Mouse (Mus musculus): Measurements from ENCODE around the gene Cacnb2.
"Not testable (repeated sequence)": the region's sequence is repeated elsewhere in the genome, so short reads cannot be mapped to it uniquely, and the experiment has no call there.

Cacnb2 gene

DNA sequence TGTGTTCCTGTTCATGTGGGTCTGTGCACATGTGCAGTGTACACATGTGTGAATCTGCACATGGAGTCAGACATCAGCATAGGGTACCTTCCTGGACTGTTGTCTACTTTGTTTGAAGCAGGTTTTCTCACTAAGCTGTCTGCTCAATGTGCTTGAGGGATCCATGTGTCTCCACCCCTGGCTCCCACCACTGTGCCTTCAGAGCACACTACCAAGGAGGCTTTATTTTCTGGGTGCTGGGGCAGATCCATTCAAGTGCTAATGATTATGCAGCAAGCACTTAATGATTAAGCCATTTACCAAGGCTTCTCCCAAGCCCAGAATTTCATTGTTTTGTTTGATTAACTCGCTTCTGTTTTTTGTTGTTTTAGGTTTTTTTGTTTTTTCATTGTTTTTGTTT lies 62.3 kb downstream of the Cacnb2 start:
- no peak for DNase-seq

DNA sequence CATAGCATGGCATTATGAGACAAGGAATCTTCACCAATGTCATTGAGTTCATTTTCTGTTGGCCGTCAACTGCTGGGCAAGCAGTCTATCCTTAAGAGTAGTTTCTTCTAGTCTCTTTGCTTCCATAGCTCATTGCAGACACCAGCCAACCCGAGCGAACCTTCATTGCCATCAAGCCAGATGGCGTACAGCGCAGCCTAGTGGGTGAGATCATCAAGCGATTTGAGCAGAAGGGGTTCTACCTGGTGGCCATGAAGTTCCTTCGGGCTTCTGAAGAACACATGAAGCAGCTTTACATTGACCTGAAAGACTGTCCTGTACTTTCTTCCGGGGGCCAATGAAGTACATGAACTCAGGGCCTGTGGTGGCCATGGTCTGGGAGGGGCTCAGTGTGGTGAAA lies 69.2 kb downstream of the Cacnb2 start:
- no peak for DNase-seq

DNA sequence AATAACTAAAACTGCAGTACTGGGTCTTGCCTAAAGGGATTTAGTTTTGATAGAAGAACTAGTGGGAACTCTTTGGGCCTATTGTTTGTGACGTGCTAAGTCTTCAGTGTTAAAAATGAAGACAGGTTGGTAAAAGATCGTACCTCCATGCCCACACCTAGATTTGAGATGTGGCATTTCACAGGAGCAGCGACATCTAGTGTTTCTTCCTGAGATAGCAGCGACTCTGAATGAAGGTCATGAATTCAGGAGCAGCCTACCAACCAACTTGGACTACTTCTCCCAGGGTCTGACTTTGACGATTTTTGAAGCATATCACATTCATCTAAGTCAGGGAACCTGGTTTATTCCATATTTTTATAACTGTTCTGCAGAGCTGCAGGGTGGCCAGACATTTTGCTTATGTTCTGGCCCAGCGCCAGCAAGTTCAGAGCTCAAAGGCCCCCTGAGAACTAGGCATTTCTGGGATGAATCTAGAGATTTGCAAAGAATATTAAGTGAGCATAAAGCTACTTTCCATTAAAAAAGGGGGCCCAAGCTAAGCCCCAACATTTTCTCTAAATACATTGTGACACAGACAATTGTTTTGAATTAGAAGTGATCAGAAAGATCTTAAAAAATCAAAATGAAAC lies 74.1 kb downstream of the Cacnb2 start:
- peak; percentile 10 for DNase-seq

DNA sequence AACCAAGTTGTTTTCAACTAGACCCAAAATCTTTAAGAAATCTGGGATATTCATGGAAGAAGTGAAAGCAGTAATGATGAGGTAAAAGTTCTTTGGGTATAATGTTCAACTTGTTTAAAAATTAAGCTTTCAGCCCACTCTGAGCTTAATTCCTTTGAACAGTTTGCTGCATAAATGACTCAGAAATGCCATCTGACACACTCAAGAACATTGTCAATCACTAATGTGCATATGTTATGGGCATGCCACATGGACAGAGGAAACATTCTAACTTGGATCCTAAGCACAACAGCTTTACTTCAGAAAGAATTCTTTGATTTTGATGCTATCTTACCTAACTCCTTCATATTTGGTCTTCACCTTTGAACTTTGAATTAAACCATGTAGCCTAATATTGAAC lies 81.3 kb downstream of the Cacnb2 start:
- no peak for DNase-seq

DNA sequence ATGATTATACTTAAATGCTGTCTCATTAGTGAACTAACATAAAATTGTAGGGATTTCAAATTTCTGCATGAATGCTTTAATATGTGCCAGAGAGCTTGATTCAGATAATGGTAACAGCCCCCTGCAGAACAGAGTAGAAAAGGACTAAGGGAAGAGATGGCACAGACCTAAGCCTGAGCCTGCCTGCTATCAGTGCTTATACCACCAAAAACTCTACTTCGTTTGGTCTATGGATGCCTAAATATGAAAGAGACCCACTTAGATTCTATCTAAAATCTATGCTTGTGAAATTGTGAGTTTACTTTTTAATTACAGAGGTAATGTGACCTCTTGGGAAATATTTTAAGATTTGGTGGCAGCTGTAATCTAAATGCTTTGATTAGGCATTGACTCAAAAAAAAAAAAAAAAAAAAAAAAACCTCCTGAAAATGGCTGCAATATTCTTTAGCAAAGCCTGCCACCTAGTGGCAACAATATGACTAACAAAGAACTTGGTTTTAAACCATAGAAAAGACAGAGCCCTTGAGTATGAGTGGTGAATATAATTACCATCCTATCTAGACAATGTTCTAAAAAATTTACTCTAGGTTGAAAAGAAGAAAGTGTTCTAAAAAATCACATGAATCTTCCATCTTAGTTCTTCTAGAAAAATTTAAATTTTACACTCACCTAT lies 100.2 kb downstream of the Cacnb2 start:
- DNase-seq = no peak

DNA sequence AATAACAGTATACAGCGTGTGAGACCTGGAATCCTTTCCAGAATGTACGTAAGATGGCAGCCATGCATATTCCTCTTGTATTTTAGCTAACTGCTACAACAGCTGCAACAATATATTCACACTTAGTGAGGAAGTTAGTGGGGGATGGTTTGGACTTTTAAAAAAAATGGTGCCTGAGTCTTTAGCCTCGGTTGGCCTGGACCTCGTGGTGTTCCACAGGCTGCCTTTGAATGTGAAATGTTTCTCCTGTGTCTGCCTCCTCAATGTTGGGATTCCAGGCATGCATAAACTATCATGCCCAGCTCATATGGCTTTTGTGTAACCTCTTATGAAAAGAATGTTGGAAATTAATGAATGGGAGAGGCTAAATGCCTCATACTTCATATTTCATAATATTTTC lies 100.8 kb downstream of the Cacnb2 start:
- DNase-seq = no peak

DNA sequence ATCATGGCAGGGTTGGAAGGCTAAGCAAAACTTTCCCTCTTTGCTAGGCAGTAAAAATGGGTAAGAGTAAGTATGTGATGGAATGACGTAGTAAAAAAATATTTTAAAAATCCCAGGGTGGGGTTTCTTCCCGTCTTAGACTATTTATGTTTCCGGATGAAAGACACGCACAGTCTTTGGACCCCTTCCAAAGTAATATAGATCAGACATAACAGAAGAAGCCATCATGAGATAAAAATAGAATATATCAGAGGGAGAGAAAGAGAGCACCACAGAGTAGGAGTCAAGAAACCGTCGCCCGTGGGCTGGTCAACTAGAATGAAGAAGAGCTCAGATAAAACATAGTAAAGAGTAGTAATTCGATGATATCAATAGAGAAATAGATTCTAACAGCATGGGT lies 107.4 kb downstream of the Cacnb2 start:
- no peak for DNase-seq

DNA sequence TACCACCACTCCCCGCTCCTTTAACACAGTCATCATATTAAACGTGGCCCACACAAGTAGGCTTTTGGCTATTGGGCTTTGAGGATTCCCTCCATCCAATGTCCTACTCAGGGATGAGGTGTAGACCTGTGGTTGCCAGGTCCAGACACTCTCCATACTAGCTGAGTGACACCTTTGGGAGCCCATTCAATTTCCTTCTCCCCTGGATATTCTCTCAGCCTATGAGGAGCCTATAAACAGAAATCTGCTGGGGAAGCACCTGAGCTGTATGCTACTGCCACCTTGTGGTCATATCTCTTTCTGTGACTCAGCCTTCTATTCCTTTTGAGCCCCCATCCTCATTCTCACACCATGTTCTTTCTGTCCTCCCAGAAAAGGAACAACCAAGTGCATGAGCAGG lies 108.9 kb downstream of the Cacnb2 start:
- no peak for DNase-seq

DNA sequence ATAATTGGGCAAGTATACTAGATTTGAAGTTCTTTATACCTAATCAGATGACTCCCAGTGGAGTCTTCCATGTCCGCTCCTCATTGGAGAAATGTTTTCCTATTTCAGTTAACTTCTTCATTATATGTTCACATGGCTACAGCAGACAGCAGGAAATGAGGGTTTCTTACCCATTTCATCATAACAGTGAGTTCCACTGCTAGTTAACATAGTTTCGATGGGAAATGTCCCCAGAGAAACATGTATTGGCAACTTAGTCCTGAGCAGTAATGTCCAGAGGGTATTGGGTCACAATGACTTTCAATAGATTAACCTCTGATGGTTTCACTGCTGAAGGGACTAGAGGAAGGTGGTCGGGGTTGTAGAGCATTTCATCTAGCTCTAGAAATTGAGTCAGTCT lies 110.2 kb downstream of the Cacnb2 start:
- DNase-seq = no peak

DNA sequence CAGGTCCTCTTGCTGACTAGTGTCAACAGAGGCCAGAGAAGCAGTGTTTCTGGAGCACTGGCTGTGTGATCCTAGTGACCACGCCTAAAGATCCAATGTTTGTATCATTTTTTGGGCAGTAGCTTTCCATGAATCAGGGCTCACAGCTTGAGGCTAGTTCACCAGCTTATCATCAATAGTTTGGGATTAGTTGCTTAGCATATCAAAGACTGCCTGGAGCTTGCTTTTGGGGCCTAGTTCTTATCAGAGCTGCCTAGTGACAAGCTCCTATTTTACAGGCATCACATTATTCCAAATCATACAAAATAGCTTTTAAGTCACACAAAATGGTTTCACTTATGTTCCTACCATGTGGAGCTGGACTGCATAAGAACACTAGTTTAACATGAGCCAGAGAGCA lies 113.8 kb downstream of the Cacnb2 start:
- DNase-seq = no peak

DNA sequence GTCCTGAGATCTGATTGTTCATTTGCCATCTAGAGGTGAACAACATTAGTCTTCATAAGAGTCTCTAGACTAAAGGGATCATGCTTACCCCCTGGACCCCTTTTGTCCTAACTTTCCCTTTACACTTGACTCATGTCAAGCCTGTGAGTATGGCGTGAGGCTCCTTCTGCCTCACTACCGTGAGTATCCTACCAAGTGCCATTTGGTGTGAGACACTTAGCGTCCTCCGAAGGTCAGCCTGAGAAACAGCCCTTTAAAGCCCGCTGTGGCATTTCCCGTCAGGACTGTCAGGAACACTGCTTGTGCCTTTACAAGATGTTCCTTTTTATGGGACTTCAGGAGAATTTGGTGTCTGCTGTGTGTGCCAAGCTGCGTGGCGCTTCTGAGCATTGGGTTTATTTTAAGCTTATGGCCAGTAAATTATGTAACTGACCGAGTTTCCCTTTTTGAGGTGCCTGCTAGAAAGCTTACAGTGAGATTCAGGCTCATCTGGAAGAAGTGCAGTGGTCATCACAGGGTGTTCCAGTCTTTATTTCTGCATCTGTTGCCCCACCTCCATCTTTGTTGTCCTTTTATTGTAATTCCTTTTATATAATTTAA lies 116.3 kb downstream of the Cacnb2 start:
- DNase-seq = no peak

DNA sequence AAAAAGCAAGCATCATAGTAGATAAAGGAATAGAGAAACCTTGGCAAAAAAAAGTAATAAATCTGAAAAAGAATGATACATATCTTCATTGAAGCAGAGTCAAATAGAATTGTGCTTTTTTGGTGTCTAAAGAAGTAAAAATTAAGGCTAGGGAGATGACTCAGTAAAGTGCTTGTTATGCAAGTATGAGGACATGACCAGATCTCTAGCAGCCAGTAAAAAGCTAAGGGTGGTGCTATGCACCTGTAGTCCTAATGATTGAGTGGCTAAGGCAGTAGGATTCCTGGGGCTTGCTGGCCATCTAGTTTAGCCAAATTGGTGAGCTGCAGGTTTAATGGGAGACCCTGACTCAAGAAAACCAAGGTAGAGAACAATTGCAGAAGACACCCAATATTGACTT lies 122.5 kb downstream of the Cacnb2 start:
- DNase-seq = no peak

DNA sequence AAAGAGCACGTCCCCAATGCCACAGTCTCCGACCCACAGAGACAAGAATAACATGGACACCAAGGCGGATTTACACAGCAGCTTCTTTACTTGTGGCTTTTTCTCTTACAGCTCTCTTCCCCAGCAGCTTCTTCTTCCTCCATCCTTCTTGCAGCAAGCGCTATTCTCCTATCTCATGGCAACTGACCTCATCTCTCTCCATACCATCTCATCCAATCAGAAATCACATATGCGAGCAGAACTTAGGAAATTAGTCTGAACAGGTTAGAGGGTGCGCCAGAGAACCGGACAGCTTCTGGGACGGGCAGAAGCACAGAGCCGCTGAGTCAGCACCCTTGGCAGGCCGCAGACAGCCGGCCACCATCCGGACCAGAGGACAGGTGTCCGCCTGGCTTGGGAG lies 123.7 kb downstream of the Cacnb2 start:
- DNase-seq = not testable (repeated sequence)

DNA sequence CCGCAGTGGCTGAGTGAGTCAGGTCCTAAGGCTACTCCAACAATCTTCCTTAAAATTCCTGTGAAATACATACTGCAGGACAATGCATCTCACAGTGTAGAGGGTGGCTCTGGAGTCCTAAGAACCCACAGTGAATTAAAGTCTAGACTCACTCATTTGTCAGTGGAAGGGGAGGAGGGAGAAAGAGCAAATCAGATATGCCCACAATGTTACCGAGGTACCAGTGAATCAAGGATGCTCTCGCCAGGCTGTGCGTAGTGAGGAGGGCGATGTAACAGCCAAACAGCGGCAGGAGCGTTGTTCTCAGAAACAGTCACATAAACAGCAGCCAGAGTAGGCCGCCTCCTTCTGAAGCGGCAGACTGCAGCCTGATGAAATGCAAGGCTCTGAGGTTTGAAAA lies 136.0 kb downstream of the Cacnb2 start:
- no peak for DNase-seq

DNA sequence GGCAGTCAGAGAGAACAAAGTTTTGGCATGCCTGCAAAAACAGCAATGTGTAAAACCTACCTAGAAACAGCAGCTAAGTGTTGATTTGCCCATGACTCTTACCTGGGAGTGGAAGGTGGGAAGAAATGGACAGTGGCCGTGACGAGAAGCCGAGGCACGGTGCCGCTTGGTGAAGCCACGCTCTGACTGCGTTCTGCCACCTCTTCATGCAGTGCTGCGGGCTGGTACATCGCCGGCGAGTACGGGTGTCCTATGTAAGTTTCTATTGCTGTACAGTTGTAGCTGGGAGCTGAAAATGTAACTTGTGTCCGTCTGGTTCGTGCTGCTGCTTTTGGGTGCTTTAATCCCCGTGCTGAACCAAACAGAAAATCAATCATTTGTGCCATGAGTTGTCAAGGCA lies 136.6 kb downstream of the Cacnb2 start:
- DNase-seq = no peak

DNA sequence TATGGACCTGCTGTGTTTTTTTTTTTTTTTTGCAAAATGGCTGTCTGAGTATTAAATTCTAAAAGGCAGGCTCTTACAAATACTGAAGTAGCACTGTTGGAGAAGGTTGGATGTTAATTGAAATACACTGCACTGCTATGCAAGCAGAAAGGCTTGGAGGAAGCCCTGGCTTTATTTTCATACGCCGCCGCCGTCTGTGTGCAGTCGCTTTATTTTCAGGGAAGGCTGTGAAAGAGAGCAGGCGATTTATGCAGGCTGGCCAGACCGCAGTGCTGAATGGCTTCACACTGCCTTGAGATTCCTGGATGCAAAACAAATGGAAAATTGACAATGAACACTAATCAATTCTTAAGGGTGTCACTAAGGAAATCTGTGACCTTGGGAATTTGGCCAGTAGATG lies 137.5 kb downstream of the Cacnb2 start:
- DNase-seq = no peak

DNA sequence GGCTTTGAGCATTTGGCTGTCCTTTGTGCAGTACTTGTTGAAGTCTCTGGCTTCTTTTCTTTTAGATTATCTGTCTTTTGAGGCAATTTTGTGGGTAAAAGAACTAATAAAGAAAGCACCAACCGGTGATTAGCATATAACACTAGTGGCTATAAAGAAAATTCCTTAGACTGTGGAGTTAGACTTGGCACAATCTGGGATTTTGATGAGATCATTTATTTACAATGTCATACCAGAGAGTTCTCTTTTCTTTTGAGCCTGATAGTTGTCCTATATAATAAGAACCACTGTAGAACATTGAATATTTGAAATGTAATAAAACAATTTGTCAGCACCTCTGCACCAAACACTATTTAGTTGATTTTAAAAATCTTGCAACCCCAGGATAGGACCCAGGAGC lies 141.9 kb downstream of the Cacnb2 start:
- no peak for DNase-seq

DNA sequence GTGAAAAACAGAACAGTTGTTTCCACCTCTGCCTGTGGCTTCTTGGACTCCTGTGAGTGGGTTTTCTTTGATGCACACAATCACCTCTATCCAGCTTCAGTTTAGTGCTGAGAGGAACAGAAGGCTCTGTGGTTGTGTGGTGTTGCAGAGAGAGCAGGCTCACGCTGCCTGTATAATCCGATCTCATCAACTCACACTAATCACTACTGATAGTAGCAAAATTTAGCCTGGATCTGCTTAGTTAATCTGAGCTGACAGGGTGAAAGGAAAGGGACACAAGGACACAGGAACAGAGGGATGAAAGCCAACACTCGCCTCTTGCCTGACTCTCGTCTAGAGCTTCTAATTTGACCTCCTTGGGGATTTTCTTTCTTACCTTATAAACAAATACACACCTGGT lies 160.0 kb downstream of the Cacnb2 start:
- DNase-seq = no peak

DNA sequence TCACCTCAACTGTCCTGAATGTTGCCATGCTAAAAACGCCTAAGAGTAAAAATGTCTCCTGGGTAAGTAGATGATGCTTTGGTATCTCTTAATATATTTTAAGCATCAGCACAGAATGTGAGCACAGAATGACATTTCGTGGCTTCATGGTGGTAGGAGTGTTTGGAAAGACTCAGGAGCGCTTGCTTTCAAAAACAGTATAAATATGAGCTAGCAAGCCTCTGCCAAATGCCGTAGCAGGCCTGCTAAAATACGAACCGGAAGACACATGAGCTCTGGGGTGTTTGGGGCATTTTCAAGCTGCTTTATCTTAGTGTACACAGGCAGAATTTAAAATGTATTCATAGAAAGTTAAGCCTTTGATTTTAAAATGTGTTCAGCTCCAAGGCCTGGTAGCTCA lies 161.0 kb downstream of the Cacnb2 start:
- DNase-seq = no peak

DNA sequence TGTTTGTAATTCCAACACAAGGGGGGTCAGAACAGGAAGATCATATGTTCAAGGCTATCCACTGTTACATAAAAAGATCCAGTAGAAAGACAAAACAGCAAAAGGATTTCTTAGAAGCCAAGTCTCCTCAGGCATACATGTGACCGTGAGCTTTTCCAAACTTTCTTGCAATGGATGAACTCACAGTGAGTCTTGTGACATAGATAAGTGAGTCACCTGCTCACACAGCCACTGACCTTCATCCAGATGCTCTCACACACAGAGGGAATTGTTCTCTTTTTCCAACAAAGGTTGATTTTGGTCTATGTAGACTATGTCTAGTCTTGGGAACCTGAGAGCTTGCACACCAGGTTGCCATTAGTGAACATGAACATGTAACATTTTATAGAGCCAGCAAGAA lies 166.6 kb downstream of the Cacnb2 start:
- no peak for DNase-seq

DNA sequence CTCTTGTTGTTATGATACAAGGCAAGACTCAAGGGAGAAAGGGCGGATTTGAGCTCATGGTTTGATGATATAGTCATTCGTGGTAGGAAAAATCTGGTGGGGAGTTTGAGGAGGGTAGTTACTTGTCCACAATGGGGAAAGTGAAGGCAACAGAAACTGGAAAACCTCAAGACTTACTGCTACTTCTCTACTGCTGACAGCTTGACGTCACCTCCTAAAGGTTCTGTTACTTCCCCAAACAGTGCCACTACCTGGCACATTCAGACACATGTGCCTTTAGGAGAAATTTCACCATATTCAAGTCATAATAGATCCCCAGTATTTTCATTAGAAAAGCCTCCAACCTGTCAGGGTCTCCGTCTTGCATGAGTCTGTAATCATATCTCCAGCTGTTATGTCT lies 167.7 kb downstream of the Cacnb2 start:
- DNase-seq = no peak

DNA sequence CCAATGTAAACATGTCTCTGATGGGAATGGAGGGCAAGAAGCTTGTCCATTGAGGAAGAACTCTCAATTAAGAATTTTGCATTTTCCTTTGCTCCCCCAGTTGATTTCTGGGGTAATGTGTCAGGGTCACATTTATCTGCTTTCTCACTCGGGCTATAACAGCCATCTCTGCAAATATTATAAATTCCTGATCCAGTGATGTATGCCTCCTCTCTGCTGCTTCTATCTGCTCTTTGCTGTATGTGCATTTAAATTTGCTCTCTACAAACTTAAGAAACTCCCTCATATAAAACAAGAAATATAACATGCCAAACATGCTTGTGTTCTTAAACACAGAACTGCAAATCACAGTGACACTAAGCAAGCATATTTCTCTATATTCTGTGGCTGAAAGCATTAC lies 171.5 kb downstream of the Cacnb2 start:
- DNase-seq = no peak

DNA sequence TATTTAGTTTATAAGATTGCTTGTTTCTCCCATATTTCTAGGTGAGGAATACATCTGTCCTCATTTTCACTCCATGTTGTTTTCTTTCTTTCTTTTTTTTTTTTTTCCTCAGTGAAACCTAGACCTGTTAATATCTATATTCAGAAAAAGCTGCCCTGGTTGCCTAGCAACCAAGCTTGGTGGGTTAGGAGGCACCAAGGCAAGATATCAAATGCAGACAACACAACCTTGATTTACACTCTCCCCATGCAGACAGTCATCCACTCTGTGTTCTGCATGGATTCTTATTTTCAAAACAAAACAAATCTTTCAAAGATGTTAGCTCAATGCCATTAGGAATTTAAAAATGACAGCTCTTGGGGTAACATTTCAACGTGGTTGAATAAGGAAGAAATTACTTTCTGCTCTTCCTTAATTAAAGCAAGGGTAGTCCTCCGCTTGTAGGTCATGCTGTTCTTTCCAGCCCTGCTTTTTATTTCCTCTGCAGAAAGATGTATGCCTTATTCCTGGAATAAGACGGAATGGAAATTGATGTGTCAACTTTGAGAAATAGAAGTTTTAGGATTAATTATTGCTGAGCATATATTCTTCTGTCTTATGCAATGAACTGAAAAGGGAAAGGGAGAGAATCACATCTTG lies 172.1 kb downstream of the Cacnb2 start:
- DNase-seq = no peak

DNA sequence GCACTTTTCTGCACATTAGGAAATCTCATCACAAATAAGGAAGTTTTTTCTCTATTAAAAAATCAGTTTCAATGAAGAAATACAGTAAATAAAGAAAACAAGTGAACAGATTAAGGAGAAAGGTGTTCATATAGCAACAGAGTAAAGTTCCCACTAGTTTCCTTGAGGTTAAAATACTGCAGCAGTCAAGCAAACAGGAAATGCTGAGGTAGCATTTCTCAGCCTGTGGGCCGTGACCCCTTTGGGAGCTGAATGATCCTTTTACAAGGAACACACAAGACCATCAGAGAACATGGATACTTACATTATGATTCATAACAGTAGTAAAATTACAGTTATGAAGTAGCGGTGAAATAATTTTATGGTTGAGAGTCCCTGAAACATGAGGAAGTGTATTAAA lies 185.1 kb downstream of the Cacnb2 start:
- no peak for DNase-seq

All from kidney, adult 11 months (tissue).